In the genomic region with DNA sequence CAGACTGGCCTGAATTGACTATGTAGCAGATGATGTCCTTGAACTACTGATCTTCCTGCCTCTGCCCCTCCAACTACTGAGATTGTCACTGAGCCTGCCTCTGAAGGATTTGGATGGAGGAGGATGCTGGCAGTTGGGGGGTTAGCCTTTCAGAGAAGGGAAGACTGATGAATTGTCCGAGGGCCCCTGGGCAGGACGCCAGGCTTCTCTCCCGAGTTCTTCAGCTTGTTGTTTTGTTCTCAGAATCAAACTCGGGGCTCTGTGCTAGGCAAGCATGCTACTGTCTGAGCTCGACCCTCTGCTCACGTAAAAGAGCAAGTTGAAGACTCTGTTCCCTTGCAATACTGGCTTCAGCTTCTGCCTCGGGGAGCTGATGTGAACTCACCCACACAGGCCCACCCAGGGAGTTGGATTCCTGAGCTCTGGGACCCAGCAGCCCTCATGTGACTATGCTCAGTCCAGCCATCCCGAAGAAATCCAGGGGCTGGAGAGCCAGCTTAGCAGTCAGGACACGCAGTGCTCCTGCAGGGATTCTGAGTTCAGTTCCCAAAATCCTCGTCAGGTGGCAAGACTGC, we compare ENCODE assay signal across 10 mouse cellular contexts. TPM values are rescaled to one million over a fixed set of nuclear protein-coding genes. Genes with fewer than 3 reads are reported as not detected.
DNase-seq lines count a peak whose midpoint lies in the region; ATAC-seq and TF ChIP-seq lines count a peak whose summit lies in the region.
"Had no signal": no experiment of that assay in that cellular context is flagged by ENCODE, and none has a peak within 500 bp of the region (broad histone marks: within the 10 kb centered on the region; RNA-seq: fewer than 3 reads in every experiment).

No protein-coding gene starts in this region.

- intact Hi-C loops in heart, postnatal 14 days (cut with DNase I) = no loop called here

- H3K27me3 ChIP-seq in lung, embryonic 15.5 days = no peaks in the 10 kb centered on the region
- H3K27me3 ChIP-seq in forebrain, embryonic 12.5 days = peaks cover 18% of the 10 kb centered on the region
- H3K27me3 ChIP-seq in neural tube, embryonic 15.5 days (replicated peaks) = peaks cover 6% of the 10 kb centered on the region; the same call in 1 of the 2 replicates

- no peak for ATAC-seq in lung, embryonic 15.5 days (ENCODE audit: borderline replicate concordance, extremely low read depth, low FRiP score, low TSS enrichment)
- ATAC-seq in forebrain, embryonic 12.5 days (ENCODE audit: low FRiP score) = peak; percentile 34; the same call in 1 of the 2 replicates
- ATAC-seq in neural tube, embryonic 15.5 days (ENCODE audit: low FRiP score) = peak; percentile 53

- 24% methylated on average over 10 of the region's 10 CpGs for WGBS in lung, embryonic 15.5 days
- WGBS in lung, adult 2 months = 41% methylated on average over 10 of the region's 10 CpGs
- WGBS in forebrain, embryonic 12.5 days = 28% methylated on average over 10 of the region's 10 CpGs
- 31% methylated on average over 10 of the region's 10 CpGs for WGBS in neural tube, embryonic 15.5 days

- TF ChIP-seq CTCF in lung, adult 2 months (IDR thresholded peaks at IDR 0.05; ENCODE audit: insufficient read depth, low read length) = no peak

- no peaks in the 10 kb centered on the region for H3K36me3 ChIP-seq in lung, embryonic 15.5 days
- no peaks in the 10 kb centered on the region for H3K36me3 ChIP-seq in forebrain, embryonic 12.5 days (replicated peaks)
- no peaks in the 10 kb centered on the region for H3K36me3 ChIP-seq in neural tube, embryonic 15.5 days

- no peak overlapping the region for H3K27ac ChIP-seq in lung, embryonic 15.5 days
- peak overlapping the region; percentile 68; the same call in 1 of the 2 replicates for H3K27ac ChIP-seq in forebrain, embryonic 12.5 days
- peak overlapping the region; percentile 70 for H3K27ac ChIP-seq in neural tube, embryonic 15.5 days (replicated peaks)
- H3K27ac ChIP-seq: macrophage had no signal

- H3K4me3 ChIP-seq in lung, embryonic 15.5 days = no peak overlapping the region
- no peak overlapping the region for H3K4me3 ChIP-seq in lung, adult 2 months (replicated peaks; ENCODE audit: extremely low read depth, low read depth, low read length)
- no peak overlapping the region for H3K4me3 ChIP-seq in forebrain, embryonic 12.5 days (replicated peaks)
- H3K4me3 ChIP-seq in neural tube, embryonic 15.5 days (replicated peaks) = no peak overlapping the region

- H3K9ac ChIP-seq in lung, embryonic 15.5 days = no peak overlapping the region
- no peak overlapping the region for H3K9ac ChIP-seq in forebrain, embryonic 12.5 days
- H3K9ac ChIP-seq in neural tube, embryonic 15.5 days (replicated peaks) = no peak overlapping the region

- TF ChIP-seq POLR2A in lung, adult 2 months (IDR thresholded peaks at IDR 0.05; ENCODE audit: borderline replicate concordance, extremely low read depth, low read depth, low read length) = no peak

- peaks cover 20% of the 10 kb centered on the region for H3K4me1 ChIP-seq in lung, embryonic 15.5 days
- H3K4me1 ChIP-seq in lung, adult 2 months (ENCODE audit: control insufficient read depth, insufficient read depth, low read length) = peaks cover 2% of the 10 kb centered on the region; the same call in 1 of the 2 replicates
- peaks cover 17% of the 10 kb centered on the region for H3K4me1 ChIP-seq in forebrain, embryonic 12.5 days
- H3K4me1 ChIP-seq in neural tube, embryonic 15.5 days = peaks cover 14% of the 10 kb centered on the region

- H3K9me3 ChIP-seq in lung, embryonic 15.5 days = no peaks in the 10 kb centered on the region
- no peaks in the 10 kb centered on the region for H3K9me3 ChIP-seq in forebrain, embryonic 12.5 days
- H3K9me3 ChIP-seq in neural tube, embryonic 15.5 days (replicated peaks) = no peaks in the 10 kb centered on the region

- peak; percentile 90 for DNase-seq in heart, adult 11 months
- no peak for DNase-seq in heart, postnatal 14 days
- no peak for DNase-seq in lung, adult 2 months
- no peak for DNase-seq in c-Kit-positive CD71-positive TER-119-positive erythroid progenitor cells, embryonic 14.5 days (ENCODE audit: low spot score)
- no peak for DNase-seq in frontal cortex, postnatal 36 days (ENCODE audit: low spot score in 2 of 2)

- 0 out of 2 replicates have a peak overlapping the region, but pooled peaks have one; percentile 3 for H3K4me2 ChIP-seq in lung, embryonic 15.5 days
- H3K4me2 ChIP-seq in forebrain, embryonic 12.5 days = 0 out of 2 replicates have a peak overlapping the region, but pooled peaks have one; percentile 6
- no peak overlapping the region for H3K4me2 ChIP-seq in neural tube, embryonic 15.5 days

RNA-seq across cellular contexts. Expression of gene Ucp2, which starts 4.6 kb away (rescaled TPM):
- 100 to 1,000 TPM; 781 to 850 TPM for total RNA-seq in heart, postnatal 14 days (2021)
- polyA plus RNA-seq in lung, embryonic 15.5 days (2015; fragmentation: Nextera tagmentation; extraction: Ambion mirVana) = 246 and 279 TPM in 2 replicates
- 467 and 695 TPM in 2 replicates for polyA plus RNA-seq in lung, adult 2 months (2012; rRNA removed)
- 83.8 and 93.1 TPM in 2 replicates for polyA plus RNA-seq in forebrain, embryonic 12.5 days (2016; fragmentation: Nextera tagmentation; extraction: Ambion mirVana)
- polyA plus RNA-seq in neural tube, embryonic 15.5 days (2015; fragmentation: Nextera tagmentation; extraction: Ambion mirVana) = 71.5 and 149 TPM in 2 replicates

RNA-seq across cellular contexts. Expression of gene Ucp3, which starts 15.8 kb away (rescaled TPM):
- total RNA-seq in heart, postnatal 14 days (2021) = 10 to 100 TPM; 50.0 to 74.5 TPM
- polyA plus RNA-seq in lung, embryonic 15.5 days (2015; fragmentation: Nextera tagmentation; extraction: Ambion mirVana) = 0.06 TPM in 1 of 2 replicates, not detected in the other
- polyA plus RNA-seq in lung, adult 2 months (2012; rRNA removed) = 5.0 and 7.8 TPM in 2 replicates
- polyA plus RNA-seq in forebrain, embryonic 12.5 days (2016; fragmentation: Nextera tagmentation; extraction: Ambion mirVana) = not detected in 2 replicates
- not detected in 2 replicates for polyA plus RNA-seq in neural tube, embryonic 15.5 days (2015; fragmentation: Nextera tagmentation; extraction: Ambion mirVana)
- polyA plus RNA-seq: embryonic facial prominence, embryonic 11.5 days; macrophage had no signal

RNA-seq across cellular contexts. Expression of gene Dnajb13, which starts 26.2 kb away (rescaled TPM):
- total RNA-seq in heart, postnatal 14 days (2021) = not detected
- 4.1 and 4.2 TPM in 2 replicates for polyA plus RNA-seq in lung, embryonic 15.5 days (2015; fragmentation: Nextera tagmentation; extraction: Ambion mirVana)
- 8.3 and 15.2 TPM in 2 replicates for polyA plus RNA-seq in lung, adult 2 months (2012; rRNA removed)
- polyA plus RNA-seq in forebrain, embryonic 12.5 days (2016; fragmentation: Nextera tagmentation; extraction: Ambion mirVana) = 0.67 and 1.1 TPM in 2 replicates
- 3.5 and 3.7 TPM in 2 replicates for polyA plus RNA-seq in neural tube, embryonic 15.5 days (2015; fragmentation: Nextera tagmentation; extraction: Ambion mirVana)

RNA-seq across cellular contexts. Expression of gene Coa4, which starts 48.3 kb away (rescaled TPM):
- 10 to 100 TPM; 13.0 to 13.3 TPM for total RNA-seq in heart, postnatal 14 days (2021)
- polyA plus RNA-seq in lung, embryonic 15.5 days (2015; fragmentation: Nextera tagmentation; extraction: Ambion mirVana) = 20.0 and 23.1 TPM in 2 replicates
- 8.5 and 9.0 TPM in 2 replicates for polyA plus RNA-seq in lung, adult 2 months (2012; rRNA removed)
- polyA plus RNA-seq in forebrain, embryonic 12.5 days (2016; fragmentation: Nextera tagmentation; extraction: Ambion mirVana) = 12.6 and 15.1 TPM in 2 replicates
- 15.3 and 16.9 TPM in 2 replicates for polyA plus RNA-seq in neural tube, embryonic 15.5 days (2015; fragmentation: Nextera tagmentation; extraction: Ambion mirVana)
